In the genomic region with DNA sequence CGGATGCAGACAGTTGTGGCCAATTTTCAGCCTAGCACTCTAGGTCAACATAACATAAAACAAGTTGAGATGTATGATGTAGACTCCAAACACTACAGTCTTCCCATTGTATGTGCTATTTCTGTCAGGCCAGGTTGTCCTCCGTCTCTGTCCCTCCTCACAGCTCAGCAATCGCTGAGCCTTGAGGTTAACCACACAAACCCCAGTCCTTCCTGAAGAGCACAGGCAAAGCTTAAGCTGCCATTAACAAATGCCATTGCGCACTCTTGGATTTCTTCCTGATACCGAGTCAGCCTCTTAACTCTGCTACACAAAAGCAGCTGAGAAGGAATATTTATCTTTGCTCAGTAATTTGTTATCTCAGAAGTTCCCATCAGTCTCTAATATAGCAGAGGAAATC, we compare ENCODE assay signal across 18 mouse cellular contexts.
DNase-seq lines count a peak whose midpoint lies in the region; ATAC-seq lines count a peak whose summit lies in the region.
"Had no signal": no experiment of that assay in that cellular context is flagged by ENCODE, and none has a peak within 500 bp of the region (broad histone marks: within the 10 kb centered on the region; RNA-seq: fewer than 3 reads in every experiment).

No protein-coding gene starts in this region.

- peak; percentile 33 for DNase-seq in CD4-positive helper T cell, adult 2 months (ENCODE audit: low read depth, low spot score)
- peak; percentile 38 for DNase-seq in T-cell, adult 2 months (ENCODE audit: low spot score)
- peak; percentile 26 for DNase-seq in naive thymus-derived CD4-positive, alpha-beta T cell, adult 2 months (ENCODE audit: low read depth)
- no peak for DNase-seq in cerebellum, adult 18-20 months
- no peak for DNase-seq in MN1 (ENCODE audit: low spot score)
- no peak for DNase-seq in layer of hippocampus, postnatal 14 days (ENCODE audit: low spot score in 2 of 2)
- no peak for DNase-seq in ovary, postnatal 14 days (ENCODE audit: low spot score)
- DNase-seq: adrenal gland, postnatal 10 days; cerebellum, adult 2 months; cerebellum, postnatal 10 days; embryo, embryonic 11 days; gastrocnemius, postnatal 36 days; heart, adult 18-20 months; heart, postnatal 10 days; heart, postnatal 4 days had no signal

- peak; percentile 87 to 98 for ATAC-seq in hematopoietic stem cell, adult 5-6 weeks (replicated peaks in 1 of 2; ENCODE audit: insufficient read depth in 1 of 2, low FRiP score in 2 of 2, low TSS enrichment in 1 of 2, low read depth in 1 of 2, poor library complexity in 2 of 2, severe bottlenecking in 2 of 2)
- ATAC-seq: forebrain, embryonic 14.5 days; intestine, embryonic 16.5 days had no signal

Comparison
In these comparisons a context has a peak if more than half of its experiments do, and no peak if none do; other contexts are left out.
1. DNase-seq: peak in CD4-positive helper T cell, adult 2 months (single experiment), T-cell, adult 2 months (single experiment) and naive thymus-derived CD4-positive, alpha-beta T cell, adult 2 months (single experiment); none in cerebellum, adult 18-20 months (0 of 2), MN1 (single experiment), layer of hippocampus, postnatal 14 days (0 of 2) and ovary, postnatal 14 days (single experiment).